Mouse (Mus musculus): ENCODE measurements around the gene Lmf1. TPM values are rescaled to one million over a fixed set of nuclear protein-coding genes. Genes with fewer than 3 reads are reported as not detected.

Gene Lmf1
- polyA plus RNA-seq, 1 experiment from 2014 or later = 20.9 TPM

- peaks cover 23% of the 10 kb centered on the region; the same call in 1 of the 2 replicates for H3K36me3 ChIP-seq (ENCODE audit: poor library complexity, severe bottlenecking)
- no peak overlapping the region for H3K4me2 ChIP-seq
- no peak overlapping the region; the same call in 1 of the 2 replicates for H3K27ac ChIP-seq
- ATAC-seq = no peak
- peaks cover 15% of the 10 kb centered on the region; the same call in 1 of the 2 replicates for H3K4me1 ChIP-seq
- H3K4me3 ChIP-seq = no peak overlapping the region
- H3K27me3 ChIP-seq = no peaks in the 10 kb centered on the region
- H3K9me3 ChIP-seq (replicated peaks) = no peaks in the 10 kb centered on the region
- 81% methylated on average over 12 of the region's 12 CpGs for WGBS
- H3K9ac ChIP-seq = 0 out of 2 replicates have a peak overlapping the region, but pooled peaks have one; percentile 30
Observed at GRCm38 (mm10) chr17:25656142-25656825, 77.4 kb downstream of the Lmf1 start.

- Histone ChIP-seq H3K4me1 (peaks cover 15% of the 10 kb centered on the region; the same call in 1 of the 2 replicates), H3K9me3 (replicated peaks) (no peaks in the 10 kb centered on the region), H3K9ac (0 out of 2 replicates have a peak overlapping the region, but pooled peaks have one; percentile 30), H3K27me3 (no peaks in the 10 kb centered on the region), H3K4me3 (no peak overlapping the region), H3K27ac (no peak overlapping the region), H3K36me3 (ENCODE audit: poor library complexity, severe bottlenecking) (peaks cover 23% of the 10 kb centered on the region; the same call in 1 of the 2 replicates), H3K4me2 (no peak overlapping the region)
- ATAC-seq = no peak
- WGBS = 64% methylated on average over 3 of the region's 3 CpGs
Observed at GRCm38 (mm10) chr17:25656826-25657189, 77.9 kb downstream of the Lmf1 start.

GRCm38 (mm10) chr17:25663213-25663835 lies 84.4 kb downstream of the Lmf1 start:
- Histone ChIP-seq H3K4me2 (no peak overlapping the region), H3K27ac (no peak overlapping the region), H3K9ac (0 out of 2 replicates have a peak overlapping the region, but pooled peaks have one; percentile 12), H3K36me3 (ENCODE audit: poor library complexity, severe bottlenecking) (no peaks in the 10 kb centered on the region), H3K9me3 (replicated peaks) (no peaks in the 10 kb centered on the region), H3K4me1 (peaks cover 24% of the 10 kb centered on the region), H3K27me3 (no peaks in the 10 kb centered on the region), H3K4me3 (no peak overlapping the region)
- 0 out of 2 replicates have a peak, but pooled peaks have one; percentile 50 for ATAC-seq
- 61% methylated on average over 12 of the region's 12 CpGs for WGBS

GRCm38 (mm10) chr17:25665485-25665884 lies 86.6 kb downstream of the Lmf1 start:
- Histone ChIP-seq H3K4me2 (no peak overlapping the region), H3K36me3 (ENCODE audit: poor library complexity, severe bottlenecking) (no peaks in the 10 kb centered on the region), H3K27me3 (no peaks in the 10 kb centered on the region), H3K9ac (no peak overlapping the region), H3K27ac (no peak overlapping the region), H3K4me1 (peaks cover 30% of the 10 kb centered on the region), H3K9me3 (replicated peaks) (no peaks in the 10 kb centered on the region), H3K4me3 (no peak overlapping the region)
- 91% methylated on average over 6 of the region's 6 CpGs for WGBS
- no peak for ATAC-seq

- Histone ChIP-seq H3K9me3 (replicated peaks) (no peaks in the 10 kb centered on the region), H3K9ac (no peak overlapping the region), H3K27me3 (no peaks in the 10 kb centered on the region), H3K4me1 (peaks cover 27% of the 10 kb centered on the region), H3K4me3 (no peak overlapping the region), H3K4me2 (no peak overlapping the region), H3K27ac (no peak overlapping the region), H3K36me3 (ENCODE audit: poor library complexity, severe bottlenecking) (no peaks in the 10 kb centered on the region)
- 72% methylated on average over 8 of the region's 8 CpGs for WGBS
- ATAC-seq = no peak
Observed at GRCm38 (mm10) chr17:25665891-25666290, 87.0 kb downstream of the Lmf1 start.

- peak; percentile 53; the same call in 1 of the 2 replicates for ATAC-seq
Observed at GRCm38 (mm10) chr17:25668481-25669055, 89.7 kb downstream of the Lmf1 start.

GRCm38 (mm10) chr17:25672982-25673381 lies 94.1 kb downstream of the Lmf1 start:
- no peak for ATAC-seq
- Histone ChIP-seq H3K9me3 (replicated peaks) (peaks cover 6% of the 10 kb centered on the region), H3K27me3 (no peaks in the 10 kb centered on the region), H3K9ac (no peak overlapping the region), H3K4me1 (peaks cover 11% of the 10 kb centered on the region), H3K4me3 (no peak overlapping the region), H3K36me3 (ENCODE audit: poor library complexity, severe bottlenecking) (no peaks in the 10 kb centered on the region), H3K4me2 (no peak overlapping the region), H3K27ac (no peak overlapping the region)

More at GRCm38 (mm10) chr17:25668481-25669055, 89.7 kb downstream of the Lmf1 start:
- WGBS = 71% methylated on average over 7 of the region's 7 CpGs
- H3K9ac ChIP-seq = no peak overlapping the region
- H3K9me3 ChIP-seq (replicated peaks) = no peaks in the 10 kb centered on the region
- peaks cover 21% of the 10 kb centered on the region for H3K4me1 ChIP-seq
- H3K36me3 ChIP-seq (ENCODE audit: poor library complexity, severe bottlenecking) = no peaks in the 10 kb centered on the region
- H3K4me3 ChIP-seq = no peak overlapping the region
- no peaks in the 10 kb centered on the region for H3K27me3 ChIP-seq
- H3K4me2 ChIP-seq = no peak overlapping the region
- H3K27ac ChIP-seq = peak overlapping the region; percentile 22; the same call in 1 of the 2 replicates

GRCm38 (mm10) chr17:25677969-25678368 lies 99.1 kb downstream of the Lmf1 start:
- no peak overlapping the region for H3K4me3 ChIP-seq
- ATAC-seq = no peak
- whole genome bisulfite sequencing = 49% methylated on average over 6 of the region's 6 CpGs
- no peak overlapping the region for H3K27ac ChIP-seq
- H3K9me3 ChIP-seq (replicated peaks) = peaks cover 6% of the 10 kb centered on the region
- no peak overlapping the region for H3K4me2 ChIP-seq
- H3K36me3 ChIP-seq (ENCODE audit: poor library complexity, severe bottlenecking) = no peaks in the 10 kb centered on the region
- peaks cover 30% of the 10 kb centered on the region for H3K4me1 ChIP-seq
- H3K9ac ChIP-seq = no peak overlapping the region
- H3K27me3 ChIP-seq = no peaks in the 10 kb centered on the region

GRCm38 (mm10) chr17:25679818-25680217 lies 100.9 kb downstream of the Lmf1 start:
- peak overlapping the region; percentile 41 for H3K9ac ChIP-seq
- 2% methylated on average over 5 of the region's 5 CpGs for WGBS

GRCm38 (mm10) chr17:25681636-25682035 lies 102.8 kb downstream of the Lmf1 start:
- Histone ChIP-seq H3K4me1 (peaks cover 30% of the 10 kb centered on the region), H3K27ac (no peak overlapping the region), H3K36me3 (ENCODE audit: poor library complexity, severe bottlenecking) (no peaks in the 10 kb centered on the region), H3K4me3 (no peak overlapping the region), H3K27me3 (peaks cover 4% of the 10 kb centered on the region; the same call in 1 of the 2 replicates), H3K9ac (no peak overlapping the region), H3K9me3 (replicated peaks) (peaks cover under 1% of the 10 kb centered on the region; the same call in 1 of the 2 replicates), H3K4me2 (no peak overlapping the region)
- no peak for ATAC-seq
- WGBS = 90% methylated on average over 4 of the region's 4 CpGs

More at GRCm38 (mm10) chr17:25679818-25680217, 100.9 kb downstream of the Lmf1 start:
- Histone ChIP-seq H3K4me3 (no peak overlapping the region), H3K4me2 (peak overlapping the region; percentile 44), H3K27me3 (no peaks in the 10 kb centered on the region), H3K36me3 (ENCODE audit: poor library complexity, severe bottlenecking) (no peaks in the 10 kb centered on the region), H3K9me3 (replicated peaks) (peaks cover 6% of the 10 kb centered on the region), H3K4me1 (peaks cover 30% of the 10 kb centered on the region), H3K27ac (peak overlapping the region; percentile 72)
- ATAC-seq = peak; percentile 62

GRCm38 (mm10) chr17:25686323-25686722 lies 107.4 kb downstream of the Lmf1 start:
- H3K4me3 ChIP-seq = no peak overlapping the region
- no peaks in the 10 kb centered on the region for H3K9me3 ChIP-seq (replicated peaks)
- H3K27ac ChIP-seq = no peak overlapping the region
- ATAC-seq = no peak
- no peaks in the 10 kb centered on the region for H3K36me3 ChIP-seq (ENCODE audit: poor library complexity, severe bottlenecking)
- no peak overlapping the region for H3K4me2 ChIP-seq
- H3K27me3 ChIP-seq = peaks cover 4% of the 10 kb centered on the region; the same call in 1 of the 2 replicates
- H3K9ac ChIP-seq = no peak overlapping the region
- WGBS = 51% methylated on average over 7 of the region's 7 CpGs
- peaks cover 9% of the 10 kb centered on the region for H3K4me1 ChIP-seq

- ATAC-seq = no peak
- H3K27me3 ChIP-seq = peaks cover 4% of the 10 kb centered on the region; the same call in 1 of the 2 replicates
- WGBS = 68% methylated on average over 4 of the region's 4 CpGs
- no peak overlapping the region for H3K9ac ChIP-seq
- H3K9me3 ChIP-seq (replicated peaks) = no peaks in the 10 kb centered on the region
- H3K4me3 ChIP-seq = no peak overlapping the region
- H3K4me1 ChIP-seq = peaks cover 9% of the 10 kb centered on the region
- no peaks in the 10 kb centered on the region for H3K36me3 ChIP-seq (ENCODE audit: poor library complexity, severe bottlenecking)
- no peak overlapping the region for H3K4me2 ChIP-seq
- H3K27ac ChIP-seq = no peak overlapping the region
Observed at GRCm38 (mm10) chr17:25688922-25689321, 110.0 kb downstream of the Lmf1 start.
